Mouse (Mus musculus): Measurements from ENCODE around the gene Zbed6. TPM values are rescaled to one million over a fixed set of nuclear protein-coding genes. Genes with fewer than 3 reads are reported as not detected.
"Not testable (repeated sequence)": the region's sequence is repeated elsewhere in the genome, so short reads cannot be mapped to it uniquely, and the experiment has no call there.

Zbed6 gene
- polyA plus RNA-seq (2015; fragmentation: Nextera tagmentation; extraction: Ambion mirVana), result not detected in 2 replicates

- Histone ChIP-seq H3K4me2 (peak within 1 kb of the TSS; percentile 66), H3K4me1 (peaks cover 35% of the 10 kb centered on the region)
- ATAC-seq (ENCODE audit: insufficient number of reproducible peaks, low FRiP score, low TSS enrichment, low read depth), result peak; percentile 80
Observed at GRCm38 (mm10) chr1:133660466-133661202, at the start of gene Zbed6. Gene Zbed6 (minus strand): TSS chr1:133660885.

GRCm38 (mm10) chr1:133709292-133709691, 48.6 kb upstream of the Zbed6 start:
- Histone ChIP-seq H3K27me3 (no peaks in the 10 kb centered on the region), H3K9ac (no peak overlapping the region), H3K9me3 (no peaks in the 10 kb centered on the region), H3K4me3 (no peak overlapping the region), H3K4me2 (no peak overlapping the region), H3K36me3 (peaks cover 25% of the 10 kb centered on the region), H3K27ac (no peak overlapping the region), H3K4me1 (peaks cover 23% of the 10 kb centered on the region)
- WGBS, result 52% methylated on average over 3 of the region's 3 CpGs
- no peak for ATAC-seq (ENCODE audit: insufficient number of reproducible peaks, low FRiP score, low TSS enrichment, low read depth)

More at GRCm38 (mm10) chr1:133660466-133661202, at the start of gene Zbed6:
- Histone ChIP-seq H3K27ac (peak within 1 kb of the TSS; percentile 94), H3K27me3 (no peaks in the 10 kb centered on the region), H3K4me3 (peak within 1 kb of the TSS; percentile 71), H3K9ac (peak within 1 kb of the TSS; percentile 68), H3K9me3 (no peaks in the 10 kb centered on the region), H3K36me3 (peaks cover 15% of the 10 kb centered on the region; the same call in 1 of the 2 replicates)
- under 1% methylated on average over 39 of the region's 41 CpGs for WGBS

- WGBS, result 33% methylated on average over 1 of the region's 2 CpGs
- H3K4me2 ChIP-seq; H3K9ac ChIP-seq; H3K27ac ChIP-seq; ATAC-seq (ENCODE audit: insufficient number of reproducible peaks, low FRiP score, low TSS enrichment, low read depth); H3K4me1 ChIP-seq; H3K27me3 ChIP-seq; H3K4me3 ChIP-seq; H3K9me3 ChIP-seq: not testable (repeated sequence)
- H3K36me3 ChIP-seq, result peaks cover 15% of the 10 kb centered on the region
Observed at GRCm38 (mm10) chr1:133701824-133702223, 41.1 kb upstream of the Zbed6 start.

- Histone ChIP-seq H3K27ac (no peak overlapping the region), H3K9me3 (no peaks in the 10 kb centered on the region), H3K4me2 (no peak overlapping the region), H3K4me1 (peaks cover 34% of the 10 kb centered on the region), H3K27me3 (no peaks in the 10 kb centered on the region), H3K36me3 (peaks cover 2% of the 10 kb centered on the region; the same call in 1 of the 2 replicates), H3K9ac (no peak overlapping the region), H3K4me3 (no peak overlapping the region)
- ATAC-seq (ENCODE audit: insufficient number of reproducible peaks, low FRiP score, low TSS enrichment, low read depth), result no peak
- WGBS, result 94% methylated on average over 12 of the region's 12 CpGs
Observed at GRCm38 (mm10) chr1:133697935-133698620, 37.4 kb upstream of the Zbed6 start.

- peak overlapping the region; percentile 79 for H3K27ac ChIP-seq
- H3K4me2 ChIP-seq, result 0 out of 2 replicates have a peak overlapping the region, but pooled peaks have one; percentile 19
- 0 out of 2 replicates have a peak, but pooled peaks have one; percentile 40 for ATAC-seq (ENCODE audit: insufficient number of reproducible peaks, low FRiP score, low TSS enrichment, low read depth)
- 26% methylated on average over 7 of the region's 7 CpGs for WGBS
- H3K36me3 ChIP-seq, result no peaks in the 10 kb centered on the region
- no peaks in the 10 kb centered on the region for H3K9me3 ChIP-seq
- H3K9ac ChIP-seq, result no peak overlapping the region
- peaks cover 34% of the 10 kb centered on the region for H3K4me1 ChIP-seq
- no peak overlapping the region for H3K4me3 ChIP-seq
- no peaks in the 10 kb centered on the region for H3K27me3 ChIP-seq
Observed at GRCm38 (mm10) chr1:133695901-133696300, 35.2 kb upstream of the Zbed6 start.

GRCm38 (mm10) chr1:133694876-133695275, 34.2 kb upstream of the Zbed6 start:
- no peak overlapping the region for H3K4me3 ChIP-seq
- peaks cover 36% of the 10 kb centered on the region for H3K4me1 ChIP-seq
- no peaks in the 10 kb centered on the region for H3K9me3 ChIP-seq
- ATAC-seq (ENCODE audit: insufficient number of reproducible peaks, low FRiP score, low TSS enrichment, low read depth), result no peak
- peak overlapping the region; percentile 73 for H3K27ac ChIP-seq
- no peaks in the 10 kb centered on the region for H3K36me3 ChIP-seq
- 91% methylated on average over 1 of the region's 1 CpGs for WGBS
- H3K27me3 ChIP-seq, result no peaks in the 10 kb centered on the region
- no peak overlapping the region for H3K9ac ChIP-seq
- no peak overlapping the region for H3K4me2 ChIP-seq

GRCm38 (mm10) chr1:133694301-133694700, 33.6 kb upstream of the Zbed6 start:
- no peaks in the 10 kb centered on the region for H3K36me3 ChIP-seq
- peak overlapping the region; percentile 73 for H3K27ac ChIP-seq
- H3K4me1 ChIP-seq, result peaks cover 36% of the 10 kb centered on the region
- 7% methylated on average over 1 of the region's 1 CpGs for WGBS
- ATAC-seq (ENCODE audit: insufficient number of reproducible peaks, low FRiP score, low TSS enrichment, low read depth), result no peak
- no peak overlapping the region for H3K4me3 ChIP-seq
- no peak overlapping the region for H3K4me2 ChIP-seq
- H3K27me3 ChIP-seq, result no peaks in the 10 kb centered on the region
- H3K9me3 ChIP-seq, result no peaks in the 10 kb centered on the region
- H3K9ac ChIP-seq, result no peak overlapping the region

GRCm38 (mm10) chr1:133693536-133694114, 32.9 kb upstream of the Zbed6 start:
- Histone ChIP-seq H3K4me3 (no peak overlapping the region), H3K36me3 (no peaks in the 10 kb centered on the region), H3K9me3 (no peaks in the 10 kb centered on the region), H3K27ac (peak overlapping the region; percentile 68), H3K9ac (no peak overlapping the region), H3K27me3 (no peaks in the 10 kb centered on the region), H3K4me1 (peaks cover 36% of the 10 kb centered on the region), H3K4me2 (no peak overlapping the region)
- WGBS, result 52% methylated on average over 11 of the region's 11 CpGs
- ATAC-seq (ENCODE audit: insufficient number of reproducible peaks, low FRiP score, low TSS enrichment, low read depth), result no peak

GRCm38 (mm10) chr1:133692195-133692594, 31.5 kb upstream of the Zbed6 start:
- Histone ChIP-seq H3K36me3 (no peaks in the 10 kb centered on the region), H3K27ac (no peak overlapping the region), H3K9ac (no peak overlapping the region), H3K4me3 (no peak overlapping the region), H3K4me2 (no peak overlapping the region), H3K9me3 (no peaks in the 10 kb centered on the region), H3K4me1 (peaks cover 36% of the 10 kb centered on the region), H3K27me3 (no peaks in the 10 kb centered on the region)
- ATAC-seq (ENCODE audit: insufficient number of reproducible peaks, low FRiP score, low TSS enrichment, low read depth), result no peak
- 56% methylated on average over 4 of the region's 4 CpGs for WGBS

- H3K4me1 ChIP-seq, result peaks cover 25% of the 10 kb centered on the region
- H3K36me3 ChIP-seq, result no peaks in the 10 kb centered on the region
- no peak overlapping the region for H3K27ac ChIP-seq
- no peak for ATAC-seq (ENCODE audit: insufficient number of reproducible peaks, low FRiP score, low TSS enrichment, low read depth)
- WGBS, result 85% methylated on average over 6 of the region's 6 CpGs
- no peak overlapping the region for H3K9ac ChIP-seq
- no peak overlapping the region for H3K4me3 ChIP-seq
- H3K27me3 ChIP-seq, result no peaks in the 10 kb centered on the region
- H3K9me3 ChIP-seq, result no peaks in the 10 kb centered on the region
- H3K4me2 ChIP-seq, result no peak overlapping the region
Observed at GRCm38 (mm10) chr1:133691046-133691445, 30.4 kb upstream of the Zbed6 start.

GRCm38 (mm10) chr1:133689897-133690296, 29.2 kb upstream of the Zbed6 start, which contains the start of gene Lax1:
Gene Lax1 (minus strand): TSS chr1:133690108.
- no peaks in the 10 kb centered on the region for H3K9me3 ChIP-seq
- H3K27me3 ChIP-seq, result no peaks in the 10 kb centered on the region
- no peak for ATAC-seq (ENCODE audit: insufficient number of reproducible peaks, low FRiP score, low TSS enrichment, low read depth)
- no peak within 1 kb of the TSS for H3K9ac ChIP-seq
- peaks cover 14% of the 10 kb centered on the region for H3K4me1 ChIP-seq
- H3K27ac ChIP-seq, result no peak within 1 kb of the TSS
- no peak within 1 kb of the TSS for H3K4me2 ChIP-seq
- 9% methylated on average over 6 of the region's 6 CpGs for WGBS
- no peaks in the 10 kb centered on the region for H3K36me3 ChIP-seq
- no peak within 1 kb of the TSS for H3K4me3 ChIP-seq

- no peak overlapping the region for H3K4me3 ChIP-seq
- no peaks in the 10 kb centered on the region for H3K9me3 ChIP-seq
- WGBS, result 50% methylated on average over 7 of the region's 7 CpGs
- H3K4me1 ChIP-seq, result peaks cover 3% of the 10 kb centered on the region
- ATAC-seq (ENCODE audit: insufficient number of reproducible peaks, low FRiP score, low TSS enrichment, low read depth), result no peak
- H3K9ac ChIP-seq, result no peak overlapping the region
- H3K36me3 ChIP-seq, result no peaks in the 10 kb centered on the region
- no peak overlapping the region for H3K4me2 ChIP-seq
- H3K27me3 ChIP-seq, result no peaks in the 10 kb centered on the region
- no peak overlapping the region for H3K27ac ChIP-seq
Observed at GRCm38 (mm10) chr1:133688301-133688700, 27.6 kb upstream of the Zbed6 start.
